Mouse (Mus musculus): ENCODE results near the gene Dkk3.
"Not testable (repeated sequence)": the region's sequence is repeated elsewhere in the genome, so short reads cannot be mapped to it uniquely, and the experiment has no call there.

GRCm38 (mm10) chr7:112094923-112095322 is 63.9 kb downstream of the Dkk3 start:
- not testable (repeated sequence) for TF ChIP-seq CTCF (IDR thresholded peaks at IDR 0.05; ENCODE audit: extremely low read depth, insufficient read length, insufficient replicate concordance, low read depth, low read length); POLR2A (IDR thresholded peaks at IDR 0.05; ENCODE audit: low read depth, low read length)

All from small intestine, adult 2 months (tissue).